Mouse (Mus musculus) brain, embryonic 14.5 days (tissue): ENCODE measurements around the gene Srrm2.

Experiments
- CTCF ChIP-seq: fragments of 200-500 bp; IDR thresholded peaks from 2 replicates; pipeline ENCODE4 v1.5.1; 2012; ENCODE audit warnings: inconsistent platforms, mild to moderate bottlenecking, moderate library complexity, borderline replicate concordance; ENCODE audit not compliant: insufficient read depth, insufficient read length; ENCODE audit errors: extremely low read depth
- POLR2A ChIP-seq: fragments of 200-500 bp; IDR thresholded peaks from 2 replicates; pipeline ENCODE4 v1.6.1; 2012; ENCODE audit warnings: mild to moderate bottlenecking, inconsistent platforms, borderline replicate concordance; ENCODE audit not compliant: poor library complexity, insufficient read depth, insufficient read length, severe bottlenecking; ENCODE audit errors: extremely low read depth

DNA sequence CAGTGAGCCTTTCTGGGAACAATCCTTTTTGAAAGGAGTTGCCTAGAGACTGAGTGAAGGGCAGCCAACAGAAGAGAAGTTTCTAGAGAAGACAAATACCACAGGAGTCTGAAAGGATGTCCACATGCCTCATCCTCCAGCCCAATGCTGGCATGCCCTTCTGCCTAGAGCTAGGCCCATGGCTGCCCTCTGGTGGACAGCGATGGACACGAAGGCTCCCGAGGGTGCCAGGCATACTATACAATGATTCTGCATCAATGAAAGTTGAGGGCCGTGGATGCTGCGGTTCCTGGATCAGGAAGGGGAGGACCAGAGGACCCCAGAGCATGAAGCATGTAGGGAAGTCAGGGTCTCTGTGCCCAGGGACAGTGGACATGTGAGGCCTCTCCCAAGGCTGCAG is 63.0 kb downstream of the Srrm2 start:
- TF ChIP-seq POLR2A: no peak
- TF ChIP-seq CTCF: peak; percentile 67
